Mouse (Mus musculus) heart, postnatal 4 days (tissue): ENCODE measurements around the gene Hist1h4a. TPM values are rescaled to one million over a fixed set of nuclear protein-coding genes. Genes with fewer than 3 reads are reported as not detected.

Experiments
- DNase-seq: peaks from one replicate; pipeline ENCODE4 v3.0.0; 2021
- total RNA-seq, 2 experiments: library from RNA; stranded (reverse); gene quantifications; 2 replicates each; pipeline ENCODE4 v1.2.3; 2021

The Hist1h4a gene
- total RNA-seq, 2 experiments from 2014 or later: 433 to 442 TPM

DNA sequence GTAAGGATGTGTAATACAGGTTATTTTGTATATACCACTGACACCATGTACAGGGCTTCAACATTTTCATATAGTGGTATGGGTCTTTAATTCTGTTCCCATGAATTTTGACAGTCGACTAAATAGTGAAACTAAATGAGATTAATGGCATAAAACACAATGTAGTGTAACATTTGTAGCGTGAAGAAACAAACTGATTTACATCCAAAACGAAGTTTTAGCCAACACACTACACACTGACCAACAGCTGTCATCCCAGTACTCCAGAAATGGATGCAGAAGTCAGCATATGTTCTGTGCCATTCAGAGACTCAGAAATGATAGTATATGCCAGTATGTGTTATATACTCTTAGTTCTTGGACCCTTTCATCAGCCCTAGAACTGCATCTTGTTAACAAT lies 3.1 kb downstream of the Hist1h4a start:
- DNase-seq: no peak

GRCm38 (mm10) chr13:23757211-23757773 lies 3.7 kb downstream of the Hist1h4a start:
- DNase-seq: no peak

DNA sequence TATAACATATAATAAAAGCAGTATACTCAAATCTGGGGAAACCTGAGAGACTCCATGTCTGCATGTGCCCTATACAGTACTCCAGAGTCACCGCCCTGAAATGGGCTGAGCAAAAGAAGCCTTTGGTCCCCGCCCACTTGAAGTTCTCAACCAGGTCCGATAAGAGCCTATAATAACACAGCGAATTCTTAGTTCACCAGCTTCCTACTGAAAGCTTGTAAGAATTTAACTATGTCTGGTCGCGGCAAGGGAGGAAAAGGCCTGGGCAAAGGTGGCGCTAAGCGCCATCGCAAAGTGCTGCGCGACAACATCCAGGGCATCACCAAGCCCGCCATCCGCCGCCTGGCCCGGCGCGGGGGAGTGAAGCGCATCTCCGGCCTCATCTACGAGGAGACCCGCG lies 4.2 kb downstream of the Hist1h4a start, which contains the start of gene Hist1h4b:
TSS of gene Hist1h4b (plus strand) at position 224 of the 400 bp plus-strand sequence.
- DNase-seq: peak; percentile 85

- no peak for DNase-seq
These were observed 6.0 kb downstream of the Hist1h4a start for GRCm38 (mm10) chr13:23755000-23755399.

- DNase-seq: no peak
These were observed 7.5 kb downstream of the Hist1h4a start for GRCm38 (mm10) chr13:23753314-23754078.

DNA sequence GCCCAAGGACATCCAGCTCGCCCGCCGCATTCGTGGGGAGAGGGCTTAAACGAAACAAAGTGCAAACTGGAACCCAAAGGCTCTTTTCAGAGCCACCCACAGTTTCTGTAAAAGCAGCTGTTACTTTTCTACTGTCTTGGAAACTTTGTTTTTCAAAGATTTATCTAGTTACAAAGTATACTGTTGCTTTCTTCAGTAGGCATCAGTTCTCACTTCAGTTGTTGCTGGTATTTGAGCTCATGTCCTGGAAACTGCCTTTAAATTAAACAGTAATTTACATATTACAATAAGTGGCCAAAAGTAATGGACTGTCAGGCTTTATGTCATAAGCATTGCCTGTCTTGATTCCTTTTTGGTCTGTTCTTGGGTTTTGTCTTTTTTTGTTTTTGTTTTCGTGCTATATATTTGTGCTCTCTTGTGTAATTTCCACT lies 8.3 kb downstream of the Hist1h4a start:
- no peak for DNase-seq

- DNase-seq: peak; percentile 91
These were observed 8.8 kb downstream of the Hist1h4a start, which contains the start of gene Hist1h3b for GRCm38 (mm10) chr13:23752067-23752741. Gene Hist1h3b, plus strand, starts transcription at chr13:23752267.

DNA sequence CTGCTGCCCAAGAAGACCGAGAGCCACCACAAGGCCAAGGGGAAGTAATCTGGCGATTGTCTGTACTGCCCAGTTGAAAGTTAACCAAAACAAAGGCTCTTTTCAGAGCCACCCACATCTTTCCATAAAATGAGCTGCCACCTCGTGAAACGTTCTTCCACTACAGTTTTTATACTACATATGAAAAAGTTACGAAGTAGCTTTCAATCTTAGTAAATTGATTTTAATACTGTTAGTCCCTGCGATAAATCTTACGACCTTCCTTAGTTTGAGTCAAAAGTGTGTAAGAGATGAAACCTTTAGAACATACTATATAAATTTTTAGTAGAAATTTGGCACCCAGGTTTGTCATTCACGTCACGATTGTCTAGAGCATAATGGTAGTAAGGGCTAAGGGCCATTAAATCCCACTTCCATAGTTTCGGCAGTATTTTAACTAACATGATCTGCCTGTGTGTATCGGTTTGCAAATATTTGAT lies 9.5 kb downstream of the Hist1h4a start:
- no peak for DNase-seq

- peak; percentile 43 for DNase-seq
These were observed 10.1 kb downstream of the Hist1h4a start, which contains the start of gene Hist1h2ab for GRCm38 (mm10) chr13:23750839-23751477. Gene Hist1h2ab, plus strand, starts transcription at chr13:23751126.

DNA sequence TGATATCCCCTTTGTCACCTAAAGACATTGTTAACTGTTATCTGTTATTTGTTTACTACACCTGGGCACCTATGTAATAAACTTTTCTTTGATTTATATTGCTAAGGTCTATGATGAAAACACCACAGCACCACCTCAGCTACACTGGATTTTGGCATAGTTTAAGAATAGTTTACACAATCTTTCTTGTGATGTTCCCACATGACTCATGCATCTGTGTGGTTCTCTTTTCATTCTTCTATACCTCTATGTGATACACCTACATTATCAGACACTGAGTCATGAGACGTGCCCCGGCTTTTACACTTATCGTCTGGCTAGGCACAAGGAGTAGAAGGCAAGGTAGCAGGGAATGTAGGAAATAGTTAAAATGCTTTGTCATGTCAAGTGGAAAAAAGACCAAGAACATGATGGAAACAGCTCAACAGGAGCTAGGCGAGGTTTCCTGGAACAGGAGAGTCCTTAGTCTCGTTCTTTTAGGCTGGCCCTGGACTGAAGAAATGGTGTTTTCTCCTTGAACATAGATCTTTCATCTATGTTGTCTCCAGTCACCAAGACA lies 11.4 kb downstream of the Hist1h4a start:
- DNase-seq: no peak

GRCm38 (mm10) chr13:23747892-23748288 lies 13.1 kb downstream of the Hist1h4a start:
- DNase-seq: no peak

DNA sequence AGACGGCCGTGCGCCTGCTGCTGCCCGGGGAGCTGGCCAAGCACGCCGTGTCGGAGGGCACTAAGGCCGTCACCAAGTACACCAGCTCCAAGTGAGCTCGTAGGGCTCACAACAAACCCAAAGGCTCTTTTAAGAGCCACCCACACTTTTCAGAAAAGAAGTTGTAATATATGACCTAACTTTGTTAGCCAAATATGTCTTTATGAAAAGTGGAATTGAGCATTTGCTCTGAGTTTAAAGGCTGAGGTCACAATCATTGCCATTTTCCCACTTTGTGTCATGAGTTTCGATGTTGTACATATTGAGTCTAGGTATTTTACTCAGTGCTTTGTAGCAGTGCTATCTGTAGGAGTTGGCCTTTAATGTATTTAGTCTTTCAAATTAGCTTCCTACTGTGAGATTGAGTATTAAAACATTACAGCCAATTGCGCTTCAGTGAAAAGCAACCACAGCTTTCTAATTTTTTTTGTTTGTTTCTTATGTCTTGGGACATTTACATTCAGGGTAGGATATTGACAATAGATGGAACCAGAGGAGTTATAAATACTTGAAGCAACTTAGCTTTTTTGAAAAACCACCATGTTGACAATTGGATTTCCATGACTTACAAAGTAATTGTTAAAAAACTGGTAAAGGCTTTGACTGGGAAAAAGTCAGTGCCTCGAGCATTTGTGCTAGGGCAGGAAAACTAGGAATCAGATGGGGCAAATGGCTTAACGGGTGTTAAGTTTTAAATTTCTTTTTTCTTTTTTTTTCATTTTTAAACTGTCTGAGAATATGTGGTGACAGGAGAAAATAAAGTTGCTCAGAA lies 13.7 kb downstream of the Hist1h4a start:
- DNase-seq: no peak

GRCm38 (mm10) chr13:23746201-23747080 lies 14.6 kb downstream of the Hist1h4a start, which contains the start of gene Hist1h2bb:
Gene Hist1h2bb, plus strand, starts transcription at chr13:23746734.
- DNase-seq: peak; percentile 68

DNA sequence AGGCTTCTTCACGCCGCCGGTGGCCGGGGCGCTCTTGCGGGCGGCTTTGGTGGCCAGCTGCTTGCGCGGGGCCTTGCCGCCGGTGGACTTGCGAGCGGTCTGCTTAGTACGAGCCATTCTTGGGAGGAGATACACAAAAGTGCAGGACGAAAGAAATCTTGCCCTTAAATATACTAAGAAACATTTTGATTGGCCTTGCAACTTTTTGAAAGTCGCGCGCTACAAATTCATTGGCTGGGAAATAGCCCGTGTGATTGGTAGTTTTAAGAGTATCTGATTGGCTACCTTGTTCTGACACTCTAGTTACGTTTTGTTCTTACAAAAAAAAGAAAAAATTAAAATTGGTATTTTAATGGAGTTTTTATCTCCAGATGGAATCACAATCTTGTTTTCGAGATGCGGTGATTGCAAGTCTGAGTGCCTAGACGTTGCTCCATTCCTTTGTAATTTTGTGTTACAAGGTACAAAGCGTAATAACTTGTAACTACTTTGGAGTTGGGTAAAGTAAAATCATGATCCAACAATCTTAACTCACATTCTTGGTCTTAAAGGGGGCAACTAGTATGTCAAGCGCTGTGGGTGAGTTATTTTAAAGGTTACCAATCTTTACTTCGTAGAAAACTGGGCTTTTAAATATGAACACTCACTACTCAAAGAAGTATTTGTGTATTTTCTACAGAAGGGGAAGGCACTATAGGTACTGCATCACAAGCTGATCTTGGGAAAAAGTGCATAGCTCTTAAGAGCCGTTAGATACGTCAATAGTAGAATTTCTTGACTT lies 15.5 kb downstream of the Hist1h4a start, which contains the start of gene Hist1h3c:
TSS of gene Hist1h3c (minus strand) at position 222 of the 781 bp plus-strand sequence.
- peak; percentile 89 for DNase-seq

GRCm38 (mm10) chr13:23744421-23745380 lies 16.3 kb downstream of the Hist1h4a start:
- no peak for DNase-seq

GRCm38 (mm10) chr13:23743963-23744362 lies 17.1 kb downstream of the Hist1h4a start:
- DNase-seq: no peak

DNA sequence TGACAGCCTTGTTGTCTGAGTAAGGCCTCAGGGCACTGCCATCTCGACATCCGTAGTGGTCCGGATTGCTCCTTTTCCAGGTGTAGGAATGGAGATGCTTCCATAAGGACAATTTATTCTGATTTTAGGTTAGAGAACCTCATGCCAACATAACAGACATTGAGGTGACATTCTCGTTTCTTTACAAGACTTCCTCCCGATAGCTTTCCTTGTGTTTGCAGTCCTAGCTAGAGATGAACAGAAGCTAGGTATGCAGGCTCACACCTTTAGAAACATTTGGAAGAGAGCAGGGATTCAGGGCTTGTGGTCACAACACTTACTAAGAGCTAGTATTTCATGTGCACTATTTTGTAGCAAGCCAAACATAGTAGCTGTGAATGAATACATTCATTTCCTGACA lies 17.8 kb downstream of the Hist1h4a start:
- no peak for DNase-seq

GRCm38 (mm10) chr13:23742007-23742406 lies 19.0 kb downstream of the Hist1h4a start:
- no peak for DNase-seq
